In genomic region chr6:128104712-128105324, GRCm38 (mm10) we compare ENCODE assay signal across 9 mouse cellular contexts. TPM values are rescaled to one million over a fixed set of nuclear protein-coding genes. Genes with fewer than 3 reads are reported as not detected.
A peak's percentile ranks its signal among the peaks of the same experiment; 100 is the strongest.
DNase-seq lines count a peak whose midpoint lies in the region; ATAC-seq and TF ChIP-seq lines count a peak whose summit lies in the region.
"Had no signal": no experiment of that assay in that cellular context is flagged by ENCODE, and none has a peak within 500 bp of the region (broad histone marks: within the 10 kb centered on the region; RNA-seq: fewer than 3 reads in every experiment).

No protein-coding gene starts in this region.

- no peak for TF ChIP-seq CTCF in liver, adult 2 months (IDR thresholded peaks at IDR 0.05; ENCODE audit: low read depth, low read length)
- no peak for TF ChIP-seq CTCF in liver, postnatal 0 days (IDR thresholded peaks at IDR 0.05; ENCODE audit: low read depth)
- TF ChIP-seq CTCF in forebrain, postnatal 0 days (IDR thresholded peaks at IDR 0.05; ENCODE audit: low read depth): no peak

- peak; percentile 70 for DNase-seq in liver, adult 2 months (ENCODE audit: extremely low read depth, low read depth, low spot score)
- DNase-seq in liver, postnatal 0 days: no peak
- no peak for DNase-seq in forebrain, postnatal 0 days
- peak; percentile 74 to 88 for DNase-seq in kidney, postnatal 25 days
- DNase-seq in left cerebral cortex, adult 18-20 months (ENCODE audit: low spot score in 2 of 2): no peak
- no peak for DNase-seq in thymus, postnatal 25 days
- DNase-seq: cerebellum, adult 18-20 months had no signal

- H3K9ac ChIP-seq in liver, adult 2 months (ENCODE audit: low read depth, low read length): 0 out of 2 replicates have a peak overlapping the region, but pooled peaks have one; percentile 19
- no peak overlapping the region for H3K9ac ChIP-seq in liver, postnatal 0 days (replicated peaks)
- no peak overlapping the region for H3K9ac ChIP-seq in forebrain, postnatal 0 days
- H3K9ac ChIP-seq in stomach, embryonic 15.5 days: no peak overlapping the region

- H3K27ac ChIP-seq in liver, adult 2 months (replicated peaks; ENCODE audit: insufficient read depth, low read depth, low read length): peak overlapping the region; percentile 51
- H3K27ac ChIP-seq in liver, postnatal 0 days (ENCODE audit: low read depth): no peak overlapping the region; the same call in 1 of the 2 replicates
- H3K27ac ChIP-seq in forebrain, postnatal 0 days (ENCODE audit: low read depth, low read length): peak overlapping the region; percentile 2; the same call in 1 of the 2 replicates
- H3K27ac ChIP-seq in stomach, embryonic 15.5 days: peak overlapping the region; percentile 85
- H3K27ac ChIP-seq: macrophage had no signal

- H3K9me3 ChIP-seq in liver, postnatal 0 days (ENCODE audit: low read length): no peaks in the 10 kb centered on the region
- no peaks in the 10 kb centered on the region for H3K9me3 ChIP-seq in forebrain, postnatal 0 days (ENCODE audit: low read length)
- H3K9me3 ChIP-seq in stomach, embryonic 15.5 days: no peaks in the 10 kb centered on the region

- no peak for TF ChIP-seq EP300 in liver, postnatal 0 days (IDR thresholded peaks at IDR 0.05; ENCODE audit: low read depth)

- no peaks in the 10 kb centered on the region for H3K27me3 ChIP-seq in liver, adult 2 months (ENCODE audit: control insufficient read depth, insufficient read depth, low read length)
- H3K27me3 ChIP-seq in liver, postnatal 0 days (ENCODE audit: insufficient read depth, low read length): no peaks in the 10 kb centered on the region
- no peaks in the 10 kb centered on the region for H3K27me3 ChIP-seq in forebrain, postnatal 0 days (ENCODE audit: insufficient read depth, low read length)
- H3K27me3 ChIP-seq in stomach, embryonic 15.5 days (replicated peaks): no peaks in the 10 kb centered on the region

- 45% methylated on average over 7 of the region's 7 CpGs for WGBS in liver, adult 2 months
- 71% methylated on average over 7 of the region's 7 CpGs for WGBS in liver, postnatal 0 days (ENCODE audit: insufficient replicate concordance)
- 48% methylated on average over 7 of the region's 7 CpGs for whole genome bisulfite sequencing in forebrain, postnatal 0 days
- 62% methylated on average over 7 of the region's 7 CpGs for WGBS in stomach, embryonic 15.5 days

- TF ChIP-seq POLR2A in liver, adult 2 months (IDR thresholded peaks at IDR 0.05; ENCODE audit: extremely low read depth, insufficient read depth, low read length): no peak

- H3K4me2 ChIP-seq in liver, postnatal 0 days (ENCODE audit: low read depth, low read length): no peak overlapping the region
- no peak overlapping the region for H3K4me2 ChIP-seq in forebrain, postnatal 0 days (ENCODE audit: low read depth)
- H3K4me2 ChIP-seq in stomach, embryonic 15.5 days: 0 out of 2 replicates have a peak overlapping the region, but pooled peaks have one; percentile 3

- ATAC-seq in liver, postnatal 0 days: no peak
- ATAC-seq in forebrain, postnatal 0 days: peak; percentile 49; the same call in 1 of the 2 replicates
- peak; percentile 25; the same call in 1 of the 2 replicates for ATAC-seq in stomach, embryonic 15.5 days (ENCODE audit: insufficient read depth, low FRiP score, low read depth)

- H3K36me3 ChIP-seq in liver, adult 2 months (ENCODE audit: control insufficient read depth, insufficient read depth, low read length): no peaks in the 10 kb centered on the region
- no peaks in the 10 kb centered on the region for H3K36me3 ChIP-seq in liver, postnatal 0 days (replicated peaks; ENCODE audit: insufficient read depth, low read length)
- H3K36me3 ChIP-seq in forebrain, postnatal 0 days (ENCODE audit: insufficient read depth): no peaks in the 10 kb centered on the region
- no peaks in the 10 kb centered on the region for H3K36me3 ChIP-seq in stomach, embryonic 15.5 days

- peaks cover 49% of the 10 kb centered on the region for H3K4me1 ChIP-seq in liver, adult 2 months (ENCODE audit: control insufficient read depth, insufficient read depth, low read length)
- peaks cover 42% of the 10 kb centered on the region for H3K4me1 ChIP-seq in liver, postnatal 0 days (ENCODE audit: insufficient read depth)
- peaks cover 7% of the 10 kb centered on the region; the same call in 1 of the 2 replicates for H3K4me1 ChIP-seq in forebrain, postnatal 0 days (ENCODE audit: insufficient read depth)
- H3K4me1 ChIP-seq in stomach, embryonic 15.5 days: peaks cover 23% of the 10 kb centered on the region

- peaks cover 6% of the 10 kb centered on the region; the same call in 1 of the 2 replicates for H3K79me2 ChIP-seq in liver, adult 2 months (ENCODE audit: control insufficient read depth, insufficient read depth, low read length)

- H3K4me3 ChIP-seq in liver, adult 2 months (ENCODE audit: insufficient read depth, low read depth, low read length): no peak overlapping the region
- no peak overlapping the region for H3K4me3 ChIP-seq in liver, postnatal 0 days (ENCODE audit: low read depth, low read length)
- no peak overlapping the region for H3K4me3 ChIP-seq in forebrain, postnatal 0 days (ENCODE audit: low read depth, low read length)
- H3K4me3 ChIP-seq in stomach, embryonic 15.5 days (replicated peaks): no peak overlapping the region

RNA-seq across cellular contexts. Expression of gene Tspan9, which starts 38.6 kb away (rescaled TPM):
- 23.2 and 35.8 TPM in 2 replicates for total RNA-seq in liver, adult 2 months (2014; rRNA removed)
- 39.1 and 40.0 TPM in 2 replicates for polyA plus RNA-seq in liver, adult 2 months (2012; rRNA removed)
- 17.7 and 19.6 TPM in 2 replicates for polyA plus RNA-seq in liver, postnatal 0 days (2015; fragmentation: Nextera tagmentation; extraction: Ambion mirVana)
- 140 and 150 TPM in 2 replicates for total RNA-seq in forebrain, postnatal 0 days (2014; rRNA removed)
- polyA plus RNA-seq in forebrain, postnatal 0 days (2015; fragmentation: Nextera tagmentation; extraction: Ambion mirVana): 52.7 and 63.9 TPM in 2 replicates
- polyA plus RNA-seq in stomach, embryonic 15.5 days (2015; fragmentation: Nextera tagmentation; extraction: Ambion mirVana): 123 and 131 TPM in 2 replicates
- total RNA-seq in left cerebral cortex, adult 18-20 months (2021): 10 to 100 TPM; 53.5 to 53.8 TPM

Comparison
In these comparisons a context has a peak if more than half of its experiments do, and no peak if none do; other contexts are left out.
1. DNase-seq: peak in liver, adult 2 months (single experiment) and kidney, postnatal 25 days (2 of 2); none in liver, postnatal 0 days (single experiment), forebrain, postnatal 0 days (single experiment), left cerebral cortex, adult 18-20 months (0 of 2) and thymus, postnatal 25 days (single experiment).